9 mouse cellular contexts compared by ENCODE assay signal in genomic region chr17:25879261-25879660, GRCm38 (mm10). TPM values are rescaled to one million over a fixed set of nuclear protein-coding genes. Genes with fewer than 3 reads are reported as not detected.
DNase-seq lines count a peak whose midpoint lies in the region; ATAC-seq and TF ChIP-seq lines count a peak whose summit lies in the region.
"Had no signal": no experiment of that assay in that cellular context is flagged by ENCODE, and none has a peak within 500 bp of the region (broad histone marks: within the 10 kb centered on the region; RNA-seq: fewer than 3 reads in every experiment).

No protein-coding gene starts in this region.

- no peak overlapping the region for H3K27ac ChIP-seq in heart, postnatal 0 days (ENCODE audit: low read depth)
- H3K27ac ChIP-seq in thymus, adult 2 months (ENCODE audit: control insufficient read depth, insufficient read depth, low read length) = no peak overlapping the region
- H3K27ac ChIP-seq in embryonic fibroblast, embryonic 13.5 days (ENCODE audit: insufficient read depth, low read length) = no peak overlapping the region
- H3K27ac ChIP-seq: liver, embryonic 15.5 days had no signal

- peaks cover 15% of the 10 kb centered on the region; the same call in 1 of the 2 replicates for H3K4me1 ChIP-seq in heart, postnatal 0 days (ENCODE audit: control insufficient read depth, insufficient read depth)
- peaks cover 13% of the 10 kb centered on the region for H3K4me1 ChIP-seq in thymus, adult 2 months (replicated peaks; ENCODE audit: control insufficient read depth, insufficient read depth, low read length)
- H3K4me1 ChIP-seq in embryonic fibroblast, embryonic 13.5 days (ENCODE audit: control insufficient read depth, insufficient read depth, low read length) = no peaks in the 10 kb centered on the region

- no peak for DNase-seq in heart, postnatal 0 days (ENCODE audit: low spot score)
- no peak for DNase-seq in heart, adult 18-20 months
- DNase-seq in thymus, adult 2 months = no peak
- no peak for DNase-seq in thymus, postnatal 25 days
- peak; percentile 66 for DNase-seq in right cerebral cortex, postnatal 14 days
- DNase-seq in thymus, postnatal 0 days (ENCODE audit: low spot score) = no peak
- no peak for DNase-seq in thymus, adult 18-20 months

- ATAC-seq in heart, postnatal 0 days (ENCODE audit: insufficient read depth, low read depth) = no peak

- H3K36me3 ChIP-seq in heart, postnatal 0 days (replicated peaks; ENCODE audit: control insufficient read depth, insufficient read depth, low read length) = peaks cover 18% of the 10 kb centered on the region
- H3K36me3 ChIP-seq in thymus, adult 2 months (ENCODE audit: control insufficient read depth, insufficient read depth, low read length) = peaks cover 1% of the 10 kb centered on the region; the same call in 1 of the 2 replicates

- peak; percentile 27; the same call in 1 of the 2 replicates for TF ChIP-seq CTCF in heart, postnatal 0 days (IDR thresholded peaks at IDR 0.05; ENCODE audit: low read depth)
- peak; percentile 36; the same call in 1 of the 2 replicates for TF ChIP-seq CTCF in thymus, adult 2 months (IDR thresholded peaks at IDR 0.05; ENCODE audit: borderline replicate concordance, control insufficient read depth, extremely low read depth, insufficient read depth, low read length, poor library complexity)
- TF ChIP-seq CTCF in embryonic fibroblast, embryonic 13.5 days (IDR thresholded peaks at IDR 0.05; ENCODE audit: borderline replicate concordance, insufficient read depth, low read length) = peak; percentile 40; the same call in 1 of the 2 replicates

- WGBS in heart, postnatal 0 days = 68% methylated on average over 4 of the region's 4 CpGs
- 91% methylated on average over 4 of the region's 4 CpGs for WGBS in thymus, adult 2 months

- no peak overlapping the region for H3K4me2 ChIP-seq in heart, postnatal 0 days (ENCODE audit: low read depth, low read length)
- H3K4me2 ChIP-seq: liver, embryonic 15.5 days had no signal

- no peak overlapping the region for H3K9ac ChIP-seq in heart, postnatal 0 days (replicated peaks; ENCODE audit: low read depth, low read length)
- H3K9ac ChIP-seq: liver, embryonic 15.5 days had no signal

- no peak overlapping the region for H3K4me3 ChIP-seq in heart, postnatal 0 days (ENCODE audit: low read depth, low read length)
- no peak overlapping the region for H3K4me3 ChIP-seq in thymus, adult 2 months (ENCODE audit: control insufficient read depth, insufficient read depth, low read length)
- no peak overlapping the region for H3K4me3 ChIP-seq in embryonic fibroblast, embryonic 13.5 days (ENCODE audit: insufficient read depth, low read length)
- H3K4me3 ChIP-seq: liver, embryonic 15.5 days had no signal

- TF ChIP-seq POLR2A in thymus, adult 2 months (IDR thresholded peaks at IDR 0.05; ENCODE audit: control insufficient read depth, extremely low read depth, insufficient read depth, low read length, poor library complexity) = no peak
- TF ChIP-seq POLR2A in embryonic fibroblast, embryonic 13.5 days (IDR thresholded peaks at IDR 0.05; ENCODE audit: low read depth, low read length) = no peak

- H3K9me3 ChIP-seq in heart, postnatal 0 days (replicated peaks; ENCODE audit: control insufficient read depth, low read length) = no peaks in the 10 kb centered on the region
- H3K9me3 ChIP-seq: liver, embryonic 15.5 days had no signal

- no peaks in the 10 kb centered on the region for H3K27me3 ChIP-seq in heart, postnatal 0 days (ENCODE audit: control insufficient read depth, insufficient read depth, low read length)
- H3K27me3 ChIP-seq in thymus, adult 2 months (ENCODE audit: control insufficient read depth, insufficient read depth, low read length) = no peaks in the 10 kb centered on the region
- H3K27me3 ChIP-seq: liver, embryonic 15.5 days had no signal

- TF ChIP-seq EP300 in heart, postnatal 0 days (IDR thresholded peaks at IDR 0.05; ENCODE audit: low read depth) = no peak

RNA-seq across cellular contexts. Expression of gene Wfikkn1, which starts 1.4 kb away (rescaled TPM):
- not detected in 2 replicates for total RNA-seq in heart, postnatal 0 days (2014; rRNA removed; ENCODE audit: low replicate concordance)
- 0.07 and 0.11 TPM in 2 replicates for polyA plus RNA-seq in heart, postnatal 0 days (2015; fragmentation: Nextera tagmentation; extraction: Ambion mirVana)
- under 1 TPM; 0.21 to 0.50 TPM for total RNA-seq in heart, adult 18-20 months (2021)
- 2.9 and 3.7 TPM in 2 replicates for polyA plus RNA-seq in thymus, adult 2 months (2012; rRNA removed)
- polyA plus RNA-seq in embryonic fibroblast, embryonic 13.5 days (2011; ENCODE audit: insufficient read length, low read depth, missing spikeins) = 0.38 and 0.83 TPM in 2 replicates
- polyA plus RNA-seq in thymus, postnatal 0 days (2015; fragmentation: Nextera tagmentation; extraction: Ambion mirVana) = 0.46 and 0.51 TPM in 2 replicates

RNA-seq across cellular contexts. Expression of gene Mettl26, which starts 4.4 kb away (rescaled TPM):
- total RNA-seq in heart, postnatal 0 days (2014; rRNA removed; ENCODE audit: low replicate concordance) = 23.1 and 28.1 TPM in 2 replicates
- polyA plus RNA-seq in heart, postnatal 0 days (2015; fragmentation: Nextera tagmentation; extraction: Ambion mirVana) = 27.8 and 28.0 TPM in 2 replicates
- 10 to 100 TPM; 11.8 to 15.2 TPM for total RNA-seq in heart, adult 18-20 months (2021)
- 77.3 and 82.3 TPM in 2 replicates for polyA plus RNA-seq in thymus, adult 2 months (2012; rRNA removed)
- 14.4 and 19.7 TPM in 2 replicates for polyA plus RNA-seq in embryonic fibroblast, embryonic 13.5 days (2011; ENCODE audit: insufficient read length, low read depth, missing spikeins)
- polyA plus RNA-seq in thymus, postnatal 0 days (2015; fragmentation: Nextera tagmentation; extraction: Ambion mirVana) = 43.5 and 47.0 TPM in 2 replicates

RNA-seq across cellular contexts. Expression of gene Mcrip2, which starts 10.7 kb away (rescaled TPM):
- total RNA-seq in heart, postnatal 0 days (2014; rRNA removed; ENCODE audit: low replicate concordance) = 202 and 225 TPM in 2 replicates
- polyA plus RNA-seq in heart, postnatal 0 days (2015; fragmentation: Nextera tagmentation; extraction: Ambion mirVana) = 346 and 357 TPM in 2 replicates
- total RNA-seq in heart, adult 18-20 months (2021) = 100 to 1,000 TPM; 283 to 318 TPM
- 52.1 and 54.6 TPM in 2 replicates for polyA plus RNA-seq in thymus, adult 2 months (2012; rRNA removed)
- 7.1 and 9.8 TPM in 2 replicates for polyA plus RNA-seq in embryonic fibroblast, embryonic 13.5 days (2011; ENCODE audit: insufficient read length, low read depth, missing spikeins)
- polyA plus RNA-seq in thymus, postnatal 0 days (2015; fragmentation: Nextera tagmentation; extraction: Ambion mirVana) = 24.1 and 24.5 TPM in 2 replicates

RNA-seq across cellular contexts. Expression of gene Wdr90, which starts 18.0 kb away (rescaled TPM):
- 19.3 and 36.7 TPM in 2 replicates for total RNA-seq in heart, postnatal 0 days (2014; rRNA removed; ENCODE audit: low replicate concordance)
- 3.1 and 4.2 TPM in 2 replicates for polyA plus RNA-seq in heart, postnatal 0 days (2015; fragmentation: Nextera tagmentation; extraction: Ambion mirVana)
- total RNA-seq in heart, adult 18-20 months (2021) = 1 to 10 TPM; 1.0 to 2.3 TPM
- 107 and 133 TPM in 2 replicates for polyA plus RNA-seq in thymus, adult 2 months (2012; rRNA removed)
- 5.9 and 11.4 TPM in 2 replicates for polyA plus RNA-seq in embryonic fibroblast, embryonic 13.5 days (2011; ENCODE audit: insufficient read length, low read depth, missing spikeins)
- polyA plus RNA-seq in thymus, postnatal 0 days (2015; fragmentation: Nextera tagmentation; extraction: Ambion mirVana) = 9.8 and 10.1 TPM in 2 replicates

RNA-seq across cellular contexts. Expression of gene Rhot2, which starts 34.6 kb away (rescaled TPM):
- total RNA-seq in heart, postnatal 0 days (2014; rRNA removed; ENCODE audit: low replicate concordance) = 88.2 and 116 TPM in 2 replicates
- polyA plus RNA-seq in heart, postnatal 0 days (2015; fragmentation: Nextera tagmentation; extraction: Ambion mirVana) = 27.1 and 27.5 TPM in 2 replicates
- 100 to 1,000 TPM; 138 to 140 TPM for total RNA-seq in heart, adult 18-20 months (2021)
- polyA plus RNA-seq in thymus, adult 2 months (2012; rRNA removed) = 192 and 206 TPM in 2 replicates
- 21.0 and 29.7 TPM in 2 replicates for polyA plus RNA-seq in embryonic fibroblast, embryonic 13.5 days (2011; ENCODE audit: insufficient read length, low read depth, missing spikeins)
- polyA plus RNA-seq in thymus, postnatal 0 days (2015; fragmentation: Nextera tagmentation; extraction: Ambion mirVana) = 19.7 and 22.6 TPM in 2 replicates
